Mouse (Mus musculus): ENCODE measurements around the gene Cttn. TPM values are rescaled to one million over a fixed set of nuclear protein-coding genes. Genes with fewer than 3 reads are reported as not detected.

The Cttn gene
- polyA plus RNA-seq, 1 experiment: 175 TPM

DNA sequence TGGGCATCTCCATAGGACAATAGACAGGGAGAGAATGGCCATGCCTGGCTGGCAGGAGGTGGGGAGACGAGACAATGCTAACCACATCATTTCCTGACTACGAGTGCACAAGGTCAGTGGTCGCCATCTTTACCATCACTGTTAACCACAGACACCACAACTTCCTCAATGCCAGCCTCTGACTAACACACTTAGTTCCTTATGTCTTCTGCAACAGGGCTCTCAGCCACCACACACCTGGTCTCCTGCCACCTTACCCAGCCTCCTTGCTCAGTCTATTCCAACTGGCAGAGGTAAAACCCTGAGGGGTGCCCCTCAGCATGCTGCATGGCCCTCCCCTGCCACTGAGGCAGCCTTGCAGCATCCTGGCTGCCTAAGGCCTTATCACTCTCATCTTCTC is 23.7 kb downstream of the Cttn start:
- no peak for TF ChIP-seq CTCF (IDR thresholded peaks at IDR 0.05; ENCODE audit: borderline replicate concordance, extremely low read depth, insufficient read depth, insufficient read length)
- no peak for TF ChIP-seq POLR2A (IDR thresholded peaks at IDR 0.05; ENCODE audit: borderline replicate concordance, extremely low read depth, insufficient read depth, insufficient read length, poor library complexity, severe bottlenecking)
- DNase-seq (ENCODE audit: low read depth): no peak

DNA sequence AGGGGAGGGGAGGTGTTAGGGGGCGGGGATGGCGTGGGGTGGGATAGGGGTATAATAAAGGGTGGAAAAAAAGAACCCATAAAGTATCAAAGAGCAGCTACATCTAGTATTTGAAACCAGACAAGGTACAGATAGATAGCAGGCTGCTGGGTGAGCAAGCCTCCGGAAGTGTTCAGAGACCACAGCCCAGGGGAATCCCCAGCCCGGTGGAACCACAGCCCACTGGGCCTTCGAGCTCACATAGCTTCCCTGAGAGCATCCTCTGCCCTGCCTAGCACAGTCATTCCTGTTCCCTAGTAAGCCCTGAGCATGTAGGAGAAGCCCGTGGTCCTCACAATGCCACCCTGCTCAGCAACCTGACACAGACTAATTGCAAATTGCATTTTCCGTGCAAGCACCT is 26.0 kb downstream of the Cttn start:
- no peak for DNase-seq (ENCODE audit: low read depth)
- no peak for TF ChIP-seq CTCF (IDR thresholded peaks at IDR 0.05; ENCODE audit: borderline replicate concordance, extremely low read depth, insufficient read depth, insufficient read length)
- TF ChIP-seq POLR2A (IDR thresholded peaks at IDR 0.05; ENCODE audit: borderline replicate concordance, extremely low read depth, insufficient read depth, insufficient read length, poor library complexity, severe bottlenecking): no peak

- TF ChIP-seq POLR2A (IDR thresholded peaks at IDR 0.05; ENCODE audit: borderline replicate concordance, extremely low read depth, insufficient read depth, insufficient read length, poor library complexity, severe bottlenecking) (no peak), CTCF (IDR thresholded peaks at IDR 0.05; ENCODE audit: borderline replicate concordance, extremely low read depth, insufficient read depth, insufficient read length) (no peak)
- no peak for DNase-seq (ENCODE audit: low read depth)
These were observed 28.8 kb downstream of the Cttn start for GRCm38 (mm10) chr7:144441976-144442375.

DNA sequence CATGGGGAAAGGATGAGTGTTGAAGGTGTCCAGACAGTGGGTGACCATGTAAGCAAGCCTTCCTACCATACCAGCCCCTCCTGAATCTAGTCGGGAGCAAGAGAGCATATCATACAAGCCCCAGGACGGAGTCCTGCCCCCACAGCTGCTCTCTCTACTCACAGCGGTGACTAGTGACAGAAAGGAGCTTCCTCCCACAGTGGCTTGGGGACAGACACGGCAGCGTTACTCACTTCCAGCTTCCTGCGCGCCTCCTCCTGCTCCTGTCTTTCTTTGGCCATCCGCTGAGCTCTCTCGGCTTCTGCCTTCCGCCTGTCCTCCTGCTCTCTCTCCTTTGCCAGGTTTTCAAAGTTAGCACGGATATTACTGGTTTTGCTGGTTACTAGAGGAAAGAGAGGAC is 29.3 kb downstream of the Cttn start:
- no peak for DNase-seq (ENCODE audit: low read depth)
- TF ChIP-seq POLR2A (IDR thresholded peaks at IDR 0.05; ENCODE audit: borderline replicate concordance, extremely low read depth, insufficient read depth, insufficient read length, poor library complexity, severe bottlenecking) (no peak), CTCF (IDR thresholded peaks at IDR 0.05; ENCODE audit: borderline replicate concordance, extremely low read depth, insufficient read depth, insufficient read length) (no peak)

DNA sequence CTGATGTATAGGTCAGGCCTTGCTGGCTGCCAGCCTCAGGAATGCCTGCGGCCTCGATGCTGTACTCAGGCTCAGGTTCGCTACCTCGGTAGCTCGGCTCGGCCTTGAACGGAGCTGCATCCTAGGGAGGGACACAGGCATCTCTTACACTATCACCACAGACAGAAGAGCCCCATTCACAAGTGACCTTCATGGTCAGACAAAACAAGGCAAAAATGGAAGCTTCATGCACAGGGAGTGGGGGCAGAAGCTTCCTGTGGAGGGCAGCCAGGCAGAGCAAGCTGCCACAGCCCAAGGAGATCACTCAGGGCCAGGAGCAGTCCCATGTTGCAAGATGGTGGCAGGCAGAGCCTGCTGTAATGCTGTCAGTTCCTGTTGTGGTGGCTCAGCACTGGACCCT is 32.0 kb downstream of the Cttn start:
- DNase-seq (ENCODE audit: low read depth): no peak
- no peak for TF ChIP-seq POLR2A (IDR thresholded peaks at IDR 0.05; ENCODE audit: borderline replicate concordance, extremely low read depth, insufficient read depth, insufficient read length, poor library complexity, severe bottlenecking)
- TF ChIP-seq CTCF (IDR thresholded peaks at IDR 0.05; ENCODE audit: borderline replicate concordance, extremely low read depth, insufficient read depth, insufficient read length): no peak

GRCm38 (mm10) chr7:144432920-144433319 is 37.9 kb downstream of the Cttn start:
- DNase-seq (ENCODE audit: low read depth): no peak
- TF ChIP-seq CTCF (IDR thresholded peaks at IDR 0.05; ENCODE audit: borderline replicate concordance, extremely low read depth, insufficient read depth, insufficient read length): no peak
- TF ChIP-seq POLR2A (IDR thresholded peaks at IDR 0.05; ENCODE audit: borderline replicate concordance, extremely low read depth, insufficient read depth, insufficient read length, poor library complexity, severe bottlenecking): no peak

DNA sequence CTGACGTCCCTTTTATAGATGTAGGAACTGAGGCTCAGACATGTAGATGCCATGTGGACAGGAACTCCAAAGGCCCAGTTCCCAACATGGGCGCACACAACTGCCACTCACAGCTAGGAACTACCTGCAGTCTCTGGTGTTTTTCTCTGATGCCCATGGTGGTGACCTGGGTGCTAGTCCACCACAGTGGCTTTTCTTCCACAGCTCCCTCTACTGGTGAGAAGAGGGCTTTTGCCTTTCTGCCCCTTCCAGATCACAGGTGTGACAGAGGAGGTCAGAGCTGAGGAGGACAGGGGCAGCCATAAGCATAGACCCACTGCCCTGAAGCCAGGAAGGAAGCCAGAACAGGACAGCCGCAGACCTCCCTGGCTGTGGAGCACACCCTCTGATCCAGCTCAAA is 43.3 kb downstream of the Cttn start:
- TF ChIP-seq POLR2A (IDR thresholded peaks at IDR 0.05; ENCODE audit: borderline replicate concordance, extremely low read depth, insufficient read depth, insufficient read length, poor library complexity, severe bottlenecking) (no peak), CTCF (IDR thresholded peaks at IDR 0.05; ENCODE audit: borderline replicate concordance, extremely low read depth, insufficient read depth, insufficient read length) (peak; percentile 25; the same call in 1 of the 2 replicates)
- DNase-seq (ENCODE audit: low read depth): no peak

DNA sequence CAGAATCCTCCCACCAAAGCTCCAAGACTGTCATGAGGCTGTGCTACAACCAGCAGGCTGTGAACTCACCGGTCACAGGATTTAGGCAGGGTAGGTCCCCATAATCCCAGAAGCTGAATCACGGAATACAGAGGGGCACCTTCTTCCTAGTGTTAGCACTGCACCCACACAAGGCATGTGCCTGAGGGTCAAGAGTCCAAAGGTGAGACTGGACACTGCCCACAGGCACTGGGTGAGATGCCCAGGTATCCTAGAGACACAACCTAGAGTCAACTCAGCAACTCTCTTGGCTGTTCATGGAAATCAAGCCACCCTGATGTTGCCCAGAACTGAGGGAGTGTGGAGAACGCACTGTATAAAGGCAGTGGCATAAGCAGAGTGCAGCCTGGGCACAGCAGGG is 44.2 kb downstream of the Cttn start:
- DNase-seq (ENCODE audit: low read depth): no peak
- no peak for TF ChIP-seq CTCF (IDR thresholded peaks at IDR 0.05; ENCODE audit: borderline replicate concordance, extremely low read depth, insufficient read depth, insufficient read length)
- TF ChIP-seq POLR2A (IDR thresholded peaks at IDR 0.05; ENCODE audit: borderline replicate concordance, extremely low read depth, insufficient read depth, insufficient read length, poor library complexity, severe bottlenecking): no peak

DNA sequence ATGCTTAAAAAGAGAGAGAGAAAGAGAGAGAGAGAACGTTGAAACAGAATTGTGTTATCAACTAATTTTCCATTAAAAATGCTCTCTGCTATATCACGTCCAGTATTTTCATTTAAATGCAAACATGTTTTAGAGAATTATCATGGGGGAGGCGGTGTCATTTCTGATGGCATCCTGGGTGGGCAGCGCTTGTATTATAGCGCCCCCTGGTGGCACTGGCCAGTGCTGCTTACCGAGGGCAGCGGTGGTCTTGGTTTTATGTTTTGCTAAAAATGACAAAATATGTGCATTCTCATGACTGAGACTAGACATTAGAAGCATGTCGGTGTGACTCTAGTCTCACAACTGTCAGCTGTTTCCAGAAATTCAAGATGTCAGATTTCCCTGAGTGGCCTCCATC is 44.9 kb downstream of the Cttn start:
- TF ChIP-seq CTCF (IDR thresholded peaks at IDR 0.05; ENCODE audit: borderline replicate concordance, extremely low read depth, insufficient read depth, insufficient read length): peak; percentile 95
- no peak for TF ChIP-seq POLR2A (IDR thresholded peaks at IDR 0.05; ENCODE audit: borderline replicate concordance, extremely low read depth, insufficient read depth, insufficient read length, poor library complexity, severe bottlenecking)
- peak; percentile 85 for DNase-seq (ENCODE audit: low read depth)

DNA sequence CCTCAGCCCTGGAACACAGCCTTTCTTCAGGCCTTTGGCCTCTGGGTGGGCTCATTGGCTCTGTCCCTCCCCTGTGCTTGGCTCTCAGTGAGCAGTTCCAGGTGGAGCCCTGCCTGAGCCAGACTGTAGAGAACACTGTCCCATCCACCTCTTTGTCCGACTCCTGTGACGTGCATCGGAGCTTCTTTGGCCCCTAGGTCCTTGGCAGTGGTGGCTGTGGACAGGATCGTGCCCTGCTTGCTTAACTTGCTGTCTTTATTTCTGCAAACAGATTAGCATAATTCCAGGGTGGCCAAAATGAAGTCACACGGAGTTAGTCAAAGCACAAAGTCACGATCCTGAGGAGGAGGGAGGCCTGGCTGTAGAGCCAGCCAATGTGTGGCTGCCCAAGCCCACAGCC is 49.3 kb downstream of the Cttn start:
- TF ChIP-seq CTCF (IDR thresholded peaks at IDR 0.05; ENCODE audit: borderline replicate concordance, extremely low read depth, insufficient read depth, insufficient read length) (no peak), POLR2A (IDR thresholded peaks at IDR 0.05; ENCODE audit: borderline replicate concordance, extremely low read depth, insufficient read depth, insufficient read length, poor library complexity, severe bottlenecking) (no peak)
- DNase-seq (ENCODE audit: low read depth): no peak

- TF ChIP-seq POLR2A (IDR thresholded peaks at IDR 0.05; ENCODE audit: borderline replicate concordance, extremely low read depth, insufficient read depth, insufficient read length, poor library complexity, severe bottlenecking) (no peak), CTCF (IDR thresholded peaks at IDR 0.05; ENCODE audit: borderline replicate concordance, extremely low read depth, insufficient read depth, insufficient read length) (no peak)
- no peak for DNase-seq (ENCODE audit: low read depth)
These were observed 50.3 kb downstream of the Cttn start for GRCm38 (mm10) chr7:144420552-144420951.

DNA sequence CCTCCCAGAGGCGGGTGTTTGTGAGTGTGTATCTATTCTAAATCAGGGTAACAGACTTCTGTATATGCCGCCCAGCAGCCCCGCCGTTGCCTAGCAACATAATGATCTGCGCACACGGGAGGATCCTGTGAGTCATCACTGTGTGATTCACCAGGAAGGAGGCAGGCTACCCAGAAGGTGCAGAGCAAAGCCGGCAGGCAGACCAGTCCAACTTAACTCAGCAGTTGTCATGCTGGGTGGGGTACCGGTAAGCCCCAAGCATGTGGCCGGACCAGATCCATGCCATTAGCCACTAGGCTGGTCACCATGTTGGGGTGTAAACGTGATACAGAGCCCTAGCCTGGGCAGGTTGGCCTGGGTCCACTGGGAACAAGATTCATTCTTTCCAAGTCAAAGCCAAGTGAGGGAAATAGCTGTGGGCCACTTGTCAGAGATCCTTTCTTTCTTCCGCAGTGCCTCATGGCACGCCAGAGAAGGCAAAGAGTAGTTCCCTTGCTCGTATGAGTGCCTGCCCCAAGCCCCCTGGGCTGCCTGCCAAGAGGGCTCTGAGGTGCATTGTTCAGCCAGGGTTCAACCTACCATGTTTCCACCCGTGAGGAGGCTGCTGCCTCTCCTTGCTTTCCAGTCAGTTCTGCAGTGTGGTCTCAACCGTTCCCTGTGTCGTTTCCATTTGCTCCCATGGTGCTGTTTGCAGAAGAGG is 53.0 kb downstream of the Cttn start:
- TF ChIP-seq CTCF (IDR thresholded peaks at IDR 0.05; ENCODE audit: borderline replicate concordance, extremely low read depth, insufficient read depth, insufficient read length): no peak
- no peak for TF ChIP-seq POLR2A (IDR thresholded peaks at IDR 0.05; ENCODE audit: borderline replicate concordance, extremely low read depth, insufficient read depth, insufficient read length, poor library complexity, severe bottlenecking)
- DNase-seq (ENCODE audit: low read depth): peak; percentile 94
